Mouse (Mus musculus) ovary, postnatal 36 days (tissue): ENCODE results near the gene Txnip.
A peak's percentile ranks its signal among the peaks of the same experiment; 100 is the strongest.
"Not testable (repeated sequence)": the region's sequence is repeated elsewhere in the genome, so short reads cannot be mapped to it uniquely, and the experiment has no call there.

ENCODE experiments used
- DNase-seq: peaks from one replicate; pipeline ENCODE4 v3.0.0; 2022; ENCODE audit warnings: low spot score, mixed read lengths

Gene Txnip

GRCm38 (mm10) chr3:96557694-96558093 lies at the start of gene Txnip:
Txnip (plus strand) TSS chr3:96557957.
- DNase-seq = peak; percentile 100

- not testable (repeated sequence) for DNase-seq
Measured at GRCm38 (mm10) chr3:96507966-96508365, 49.8 kb upstream of the Txnip start.

- DNase-seq = no peak
Measured at GRCm38 (mm10) chr3:96520171-96520570, 37.6 kb upstream of the Txnip start.

GRCm38 (mm10) chr3:96522149-96522548 lies 35.6 kb upstream of the Txnip start:
- no peak for DNase-seq

- DNase-seq = no peak
Measured at GRCm38 (mm10) chr3:96524028-96524810, 33.5 kb upstream of the Txnip start.

GRCm38 (mm10) chr3:96524914-96525313 lies 32.8 kb upstream of the Txnip start, which contains the start of gene Hfe2:
Hfe2 (plus strand) TSS chr3:96525172.
- DNase-seq = no peak

- DNase-seq = no peak
Measured at GRCm38 (mm10) chr3:96526013-96526762, 31.6 kb upstream of the Txnip start.

GRCm38 (mm10) chr3:96526864-96527542 lies 30.8 kb upstream of the Txnip start:
- peak; percentile 33 for DNase-seq

GRCm38 (mm10) chr3:96528506-96528905 lies 29.3 kb upstream of the Txnip start:
- DNase-seq = no peak

- DNase-seq = no peak
Measured at GRCm38 (mm10) chr3:96532050-96532449, 25.7 kb upstream of the Txnip start.

- no peak for DNase-seq
Measured at GRCm38 (mm10) chr3:96534300-96534699, 23.5 kb upstream of the Txnip start.

GRCm38 (mm10) chr3:96539316-96539715 lies 18.4 kb upstream of the Txnip start:
- no peak for DNase-seq

GRCm38 (mm10) chr3:96540740-96541139 lies 17.0 kb upstream of the Txnip start:
- DNase-seq = no peak

GRCm38 (mm10) chr3:96541328-96542078 lies 16.3 kb upstream of the Txnip start:
- peak; percentile 65 for DNase-seq

- DNase-seq = no peak
Measured at GRCm38 (mm10) chr3:96542554-96542953, 15.2 kb upstream of the Txnip start.

- no peak for DNase-seq
Measured at GRCm38 (mm10) chr3:96543345-96543744, 14.4 kb upstream of the Txnip start.

- no peak for DNase-seq
Measured at GRCm38 (mm10) chr3:96545565-96545964, 12.2 kb upstream of the Txnip start.

- no peak for DNase-seq
Measured at GRCm38 (mm10) chr3:96546880-96547279, 10.9 kb upstream of the Txnip start.

- peak; percentile 78 for DNase-seq
Measured at GRCm38 (mm10) chr3:96547389-96547960, 10.3 kb upstream of the Txnip start.

- no peak for DNase-seq
Measured at GRCm38 (mm10) chr3:96548824-96549223, 8.9 kb upstream of the Txnip start.

GRCm38 (mm10) chr3:96549346-96549745 lies 8.4 kb upstream of the Txnip start:
- no peak for DNase-seq
